Mouse (Mus musculus): ENCODE data around the gene Fam162a.
"Not testable (repeated sequence)": the region's sequence is repeated elsewhere in the genome, so short reads cannot be mapped to it uniquely, and the experiment has no call there.

Gene Fam162a

DNA sequence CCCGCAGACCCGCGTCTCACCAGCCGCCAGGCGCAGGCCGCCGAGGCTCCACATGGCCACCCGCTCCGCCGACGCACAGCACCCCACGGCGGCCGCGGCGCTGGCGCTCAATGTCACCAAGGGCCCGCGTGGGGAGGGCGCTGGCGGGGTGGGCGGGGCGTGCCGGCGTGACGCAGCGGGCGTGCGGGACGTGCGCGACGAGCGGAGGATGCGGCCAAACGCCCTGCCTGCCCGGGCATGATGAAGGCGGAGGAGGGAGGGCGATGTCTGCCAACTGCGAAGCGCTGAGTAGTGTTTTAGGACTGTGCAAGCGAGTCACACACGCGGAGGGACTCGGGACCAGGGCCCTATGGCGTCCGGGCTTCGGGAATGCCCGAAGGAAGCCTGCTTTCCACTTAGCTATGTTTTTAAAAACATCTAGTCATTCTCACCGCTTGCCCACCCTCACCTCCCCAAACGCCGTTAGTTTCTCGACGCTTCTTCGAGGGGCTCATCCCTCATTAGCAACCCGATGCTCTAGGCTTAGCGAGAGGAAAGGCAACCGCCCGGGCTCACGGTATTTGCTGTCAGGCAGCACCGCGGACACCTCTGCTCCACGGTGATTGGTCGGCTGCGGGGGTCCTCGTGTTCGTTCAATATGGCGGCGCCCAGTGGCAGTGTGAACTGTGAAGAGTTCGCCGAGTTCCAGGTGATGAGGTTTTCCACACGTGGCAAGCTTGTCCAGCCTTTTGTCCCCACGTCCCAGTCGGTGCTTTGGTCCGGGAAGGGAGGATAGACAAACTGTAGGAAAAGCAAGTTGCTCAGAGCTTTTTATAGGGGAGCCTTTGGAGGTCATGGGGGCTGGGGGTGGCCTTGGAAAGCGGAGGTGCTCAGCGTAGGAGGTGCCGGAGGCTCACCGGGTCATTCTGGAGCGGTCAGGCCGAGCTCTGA lies at the start of gene Fam162a, which contains the start of gene Ccdc58:
TSS of gene Fam162a (minus strand) at position 145 of the 930 bp plus-strand sequence.
TSS of gene Ccdc58 (plus strand) at position 236 of the 930 bp plus-strand sequence.
- in situ Hi-C loops (cut with MboI, MseI), result loop anchor here (5.0 kb wide), 1 partner anchor 84 kb away; no protein-coding TSS in a partner anchor

DNA sequence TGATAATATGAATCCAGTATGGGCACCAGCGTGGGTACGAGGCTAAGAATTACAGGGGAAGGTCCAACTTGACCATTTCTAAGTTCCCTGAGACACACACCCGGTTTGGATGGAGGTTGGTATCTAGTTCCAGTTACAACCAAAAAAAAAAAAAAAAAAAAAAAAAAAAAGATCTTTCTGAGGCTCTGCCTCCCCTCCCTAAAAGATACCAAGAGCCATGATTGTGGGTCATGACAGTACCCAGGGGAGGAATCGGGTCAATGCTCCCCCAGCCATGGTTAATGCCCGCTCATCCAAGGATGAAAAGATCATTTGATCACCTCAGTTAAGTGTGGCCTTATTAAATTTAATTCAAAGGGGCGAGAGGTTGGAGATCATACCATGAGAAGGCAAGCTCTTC lies 44.4 kb upstream of the Fam162a start:
- in situ Hi-C loops (cut with MboI, MseI), result not testable (repeated sequence)

DNA sequence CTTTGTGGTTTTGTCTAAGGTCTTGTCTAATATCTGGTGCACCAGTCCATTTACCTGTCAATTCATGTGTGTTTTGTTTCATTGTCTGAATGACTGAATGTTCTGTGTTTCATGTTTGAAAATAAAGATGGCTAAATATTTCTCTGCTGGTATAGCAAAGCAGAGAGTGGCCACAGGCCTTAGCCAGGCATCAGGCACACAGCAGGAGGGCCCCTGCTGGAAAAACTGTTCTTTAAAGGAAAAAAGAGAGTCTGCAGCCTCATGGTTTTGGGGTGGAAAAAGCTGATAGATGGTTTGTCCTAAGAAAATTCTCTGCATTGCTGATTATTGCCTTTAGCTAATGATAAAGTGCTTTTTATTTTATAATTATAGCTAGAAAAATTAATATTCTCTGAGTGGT lies 40.1 kb upstream of the Fam162a start:
- in situ Hi-C loops (cut with MboI, MseI), result loop anchor here (5.0 kb wide), 1 partner anchor 596 kb away; no protein-coding TSS in a partner anchor

DNA sequence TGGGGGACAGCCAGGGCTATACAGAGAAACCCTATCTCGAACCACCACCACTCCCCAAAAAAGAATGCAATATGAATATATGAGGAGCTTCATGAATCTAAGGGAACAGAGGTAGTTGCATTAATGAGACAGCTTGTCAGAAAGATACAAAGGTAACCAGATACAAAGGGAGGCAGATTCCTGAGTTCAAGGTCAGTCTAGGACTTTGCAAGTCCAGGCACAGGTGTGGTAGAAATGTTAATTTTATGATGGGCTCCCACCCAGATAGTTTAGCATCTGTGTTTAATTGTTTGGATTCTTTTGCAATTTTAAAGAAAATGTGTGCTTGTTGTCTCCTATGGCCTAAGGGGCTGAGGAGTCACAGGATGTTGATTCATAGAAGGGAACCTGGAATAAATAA lies 30.8 kb upstream of the Fam162a start:
- in situ Hi-C loops (cut with MboI, MseI), result no loop called here

DNA sequence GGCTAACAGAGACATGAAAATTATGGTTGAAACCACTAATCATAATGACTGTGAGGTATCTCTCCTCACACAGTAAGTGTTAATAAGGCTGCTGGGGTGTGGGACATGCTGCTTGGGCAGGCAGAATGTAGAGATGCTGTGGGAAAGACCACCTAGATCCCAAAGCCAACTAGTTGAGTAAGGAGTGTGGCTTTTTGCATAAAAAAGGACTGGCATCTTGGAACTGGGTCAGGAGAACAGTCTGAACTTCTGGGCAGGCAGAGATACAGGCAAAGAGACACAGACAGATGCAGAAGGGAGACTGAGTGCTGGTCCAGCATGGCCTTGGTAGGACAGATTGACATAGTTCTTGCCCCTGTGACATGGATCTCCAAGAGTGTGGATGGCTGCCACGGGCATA lies 30.1 kb upstream of the Fam162a start:
- in situ Hi-C loops (cut with MboI, MseI), result no loop called here

DNA sequence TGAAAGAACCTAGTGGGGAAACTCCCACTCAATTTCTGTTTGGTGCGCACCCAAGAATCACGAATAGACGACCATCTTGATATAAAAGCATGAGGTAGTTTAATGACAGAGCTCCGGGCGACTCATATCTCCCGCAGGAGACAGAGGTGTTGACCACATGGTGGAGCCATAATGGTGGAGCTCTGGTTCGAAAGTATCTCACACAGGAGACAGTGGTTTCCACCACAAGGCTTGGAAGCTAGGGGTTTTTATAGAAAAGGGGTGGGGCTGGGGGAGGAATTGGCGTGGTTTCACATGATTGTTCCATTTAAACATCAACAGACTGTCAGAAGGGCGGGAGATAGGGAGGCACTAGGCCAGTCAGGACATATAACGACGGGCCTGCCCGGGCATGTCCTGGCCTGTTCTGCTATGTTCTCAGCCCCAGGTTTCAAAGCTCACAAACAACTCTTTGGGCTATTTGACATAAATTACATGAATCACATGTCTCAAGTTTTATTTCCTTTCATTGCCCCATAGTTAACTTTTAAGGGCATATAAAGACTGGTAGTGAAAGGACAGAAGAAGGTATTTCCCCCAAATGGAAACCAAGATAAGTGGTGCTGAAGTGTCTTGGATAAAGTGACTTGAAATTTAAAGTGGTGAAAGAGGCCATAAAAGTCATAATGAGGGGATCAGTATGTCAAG lies 26.6 kb upstream of the Fam162a start:
- in situ Hi-C loops (cut with MboI, MseI), result loop anchor here (25.0 kb wide), 2 partner anchors 714 to 1439 kb away; partner anchors contain the start of genes Gtf2e1 and Rabl3

DNA sequence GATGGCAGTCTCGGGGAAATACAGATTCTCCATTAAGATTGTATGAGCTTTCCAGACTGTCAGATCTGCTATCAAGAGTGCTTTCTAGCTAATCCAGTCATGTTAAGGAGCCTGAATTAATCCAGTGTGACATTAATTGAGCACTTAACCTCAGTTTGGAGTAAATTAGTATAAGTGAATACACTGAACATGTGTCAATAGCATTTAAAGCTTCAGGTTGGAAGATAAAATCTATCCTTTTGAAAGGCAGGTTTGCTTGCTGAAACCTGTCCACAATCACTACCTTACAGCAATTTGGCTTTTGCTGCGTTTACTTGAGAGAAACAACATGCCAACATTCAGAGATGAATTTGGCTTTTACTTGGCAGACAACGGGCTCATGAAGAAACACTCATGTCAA lies 22.7 kb upstream of the Fam162a start:
- in situ Hi-C loops (cut with MboI, MseI), result loop anchor here (25.0 kb wide), 2 partner anchors 718 to 1443 kb away; partner anchors contain the start of genes Gtf2e1 and Rabl3

DNA sequence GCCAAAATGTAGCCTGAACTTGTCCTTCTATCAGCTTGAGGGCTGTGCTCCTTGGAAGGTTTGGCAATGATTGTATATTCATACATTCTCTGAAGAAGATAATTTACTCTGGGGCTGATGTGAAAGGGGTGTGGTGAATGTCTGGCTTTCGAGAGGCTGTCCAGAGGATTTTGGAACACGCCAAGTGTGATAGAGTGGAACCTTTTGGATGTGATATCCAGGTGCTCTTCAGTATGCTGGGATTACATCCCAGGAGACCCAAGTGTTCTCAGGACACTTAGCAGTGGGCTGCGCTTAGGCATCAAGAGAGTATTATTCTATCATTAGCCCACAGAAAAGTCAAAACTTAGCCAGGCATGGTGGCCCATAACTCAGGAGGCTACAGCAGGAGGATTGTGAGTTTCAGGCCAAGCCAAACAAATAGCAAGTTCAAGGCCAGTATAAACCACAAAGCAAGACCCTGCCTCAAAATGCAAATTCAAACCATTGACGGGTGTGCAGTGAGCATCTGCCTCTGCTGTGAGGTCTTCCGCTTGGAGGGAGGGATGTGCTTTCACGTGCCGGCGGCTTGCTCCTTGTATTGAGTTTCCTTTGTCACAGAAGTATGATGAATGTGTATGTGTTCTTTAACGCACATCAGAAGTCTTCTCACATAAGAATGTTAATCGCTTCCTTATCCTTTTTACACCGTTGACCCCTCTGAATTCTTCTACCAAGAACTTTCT lies 19.6 kb upstream of the Fam162a start:
- in situ Hi-C loops (cut with MboI, MseI), result loop anchor here (25.0 kb wide), 2 partner anchors 721 to 1446 kb away; partner anchors contain the start of genes Gtf2e1 and Rabl3

DNA sequence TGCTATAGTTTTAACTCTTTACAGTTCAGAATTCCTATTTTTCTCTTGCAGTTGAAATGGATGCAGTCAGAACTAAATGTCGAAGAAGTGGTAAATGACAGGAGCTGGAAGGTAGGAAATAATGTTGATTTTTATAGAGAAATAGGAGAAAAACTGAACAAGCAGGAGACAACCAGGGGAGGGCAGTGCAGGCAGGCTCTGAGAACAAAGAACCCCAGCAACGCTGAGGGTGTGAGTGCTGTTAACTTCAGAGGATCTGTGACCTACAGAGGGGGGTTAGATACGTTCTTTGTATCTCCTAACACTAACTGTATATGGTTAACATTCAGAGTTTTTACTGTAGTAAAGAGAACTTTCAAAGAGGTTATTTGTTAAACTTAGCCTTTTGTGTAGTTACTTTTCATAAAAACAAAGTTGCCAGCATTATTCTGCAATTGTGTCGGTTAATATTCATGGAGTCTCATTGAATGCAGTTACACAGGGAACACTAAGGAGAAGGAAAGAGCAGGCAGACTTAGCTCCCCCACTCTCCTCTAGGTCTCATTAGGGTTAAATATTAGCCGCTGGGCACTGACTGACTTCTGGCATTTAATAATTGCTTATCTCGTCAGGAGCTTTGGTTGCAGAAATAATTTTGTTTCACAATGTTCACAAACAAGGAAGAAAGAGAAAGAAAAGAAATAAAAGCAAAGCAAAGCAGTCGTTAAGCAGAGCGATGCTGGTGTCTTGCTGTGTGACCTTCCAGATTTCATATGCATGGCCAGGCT lies 18.6 kb upstream of the Fam162a start:
- in situ Hi-C loops (cut with MboI, MseI), result loop anchor here (25.0 kb wide), 2 partner anchors 722 to 1447 kb away; partner anchors contain the start of genes Gtf2e1 and Rabl3

DNA sequence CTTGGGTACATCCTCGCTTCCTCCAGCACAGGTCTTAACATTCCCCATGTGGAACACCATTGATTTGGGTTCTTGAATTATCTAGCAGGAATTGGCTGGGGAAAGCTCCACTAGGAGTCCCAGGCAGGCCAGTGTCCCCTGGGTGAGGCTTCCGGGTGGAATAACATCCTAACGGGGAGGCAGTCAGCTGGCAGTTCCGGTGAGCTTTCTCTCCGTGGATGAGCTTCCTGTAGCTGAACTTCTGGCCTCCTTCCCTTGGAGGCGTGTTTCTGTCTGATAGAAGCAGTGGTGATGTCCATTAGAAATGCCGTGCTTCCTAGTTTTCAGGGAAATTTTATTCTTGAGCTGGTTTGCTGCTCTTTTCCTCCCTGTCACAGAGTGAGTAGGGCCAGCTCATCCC lies 17.7 kb upstream of the Fam162a start:
- in situ Hi-C loops (cut with MboI, MseI), result loop anchor here (25.0 kb wide), 2 partner anchors 723 to 1448 kb away; partner anchors contain the start of genes Gtf2e1 and Rabl3

DNA sequence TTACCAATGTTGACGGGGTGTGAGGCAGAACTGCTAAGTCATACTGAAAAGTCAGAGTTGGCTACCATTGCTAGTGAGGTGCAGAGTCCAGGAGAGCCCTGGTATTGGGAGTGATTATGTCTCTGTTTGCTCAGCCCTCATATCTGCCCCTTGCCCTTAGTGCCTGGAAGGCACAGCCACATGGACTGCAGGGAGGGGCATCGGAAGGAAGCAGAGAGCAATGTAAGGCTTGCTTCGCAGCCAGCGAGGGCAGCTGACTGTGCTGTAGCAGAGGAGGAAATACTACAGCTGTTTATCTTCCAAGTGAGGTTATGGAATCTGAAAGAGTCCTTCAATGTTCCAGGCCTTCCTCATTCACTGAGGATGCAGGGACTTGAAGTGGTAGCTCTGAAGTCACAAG lies 16.5 kb upstream of the Fam162a start:
- in situ Hi-C loops (cut with MboI, MseI), result loop anchor here (25.0 kb wide), 2 partner anchors 724 to 1449 kb away; partner anchors contain the start of genes Gtf2e1 and Rabl3

DNA sequence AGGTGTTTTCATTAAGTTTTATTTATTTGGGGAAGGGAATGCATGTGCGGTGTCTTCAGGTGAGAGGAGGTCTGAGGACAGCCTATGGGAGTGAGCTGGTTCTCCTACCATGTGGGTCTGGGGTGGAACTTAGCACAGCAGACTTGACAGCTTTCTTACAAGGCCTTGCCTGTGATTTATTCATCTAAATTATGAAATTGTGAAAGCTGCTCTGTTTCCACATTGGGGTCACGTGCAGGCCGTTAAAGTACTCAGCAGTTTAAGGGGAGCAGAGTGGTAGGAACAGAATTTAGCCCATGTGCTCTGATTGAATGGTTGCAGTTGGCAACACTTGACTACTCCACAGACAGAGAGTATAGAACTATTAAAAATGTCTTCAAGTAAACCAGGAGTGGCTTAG lies 8.5 kb upstream of the Fam162a start:
- in situ Hi-C loops (cut with MboI, MseI), result loop anchor here (25.0 kb wide), 2 partner anchors 732 to 1457 kb away; partner anchors contain the start of genes Gtf2e1 and Rabl3

DNA sequence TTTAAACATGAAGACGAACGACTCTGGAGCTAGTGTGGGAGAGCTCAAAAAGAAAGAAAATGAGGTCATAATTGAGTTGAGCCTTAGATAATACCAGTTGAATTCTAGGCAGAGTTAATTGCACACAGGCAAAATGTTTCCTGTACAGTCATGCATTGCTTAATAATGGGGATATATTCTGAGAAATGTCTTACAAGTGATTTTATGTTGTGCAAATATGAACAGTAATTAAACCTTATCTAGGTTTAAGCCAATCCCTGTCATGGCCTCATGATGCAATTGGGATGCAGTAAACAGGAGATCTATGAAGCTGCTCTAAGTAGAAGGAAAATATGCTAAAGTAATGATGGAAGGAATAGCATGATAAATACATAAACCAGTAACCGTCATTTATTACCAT lies 3.4 kb upstream of the Fam162a start:
- in situ Hi-C loops (cut with MboI, MseI), result loop anchor here (5.0 to 25.0 kb wide), 3 partner anchors 87 to 1463 kb away; partner anchors contain the start of genes Gtf2e1 and Rabl3

DNA sequence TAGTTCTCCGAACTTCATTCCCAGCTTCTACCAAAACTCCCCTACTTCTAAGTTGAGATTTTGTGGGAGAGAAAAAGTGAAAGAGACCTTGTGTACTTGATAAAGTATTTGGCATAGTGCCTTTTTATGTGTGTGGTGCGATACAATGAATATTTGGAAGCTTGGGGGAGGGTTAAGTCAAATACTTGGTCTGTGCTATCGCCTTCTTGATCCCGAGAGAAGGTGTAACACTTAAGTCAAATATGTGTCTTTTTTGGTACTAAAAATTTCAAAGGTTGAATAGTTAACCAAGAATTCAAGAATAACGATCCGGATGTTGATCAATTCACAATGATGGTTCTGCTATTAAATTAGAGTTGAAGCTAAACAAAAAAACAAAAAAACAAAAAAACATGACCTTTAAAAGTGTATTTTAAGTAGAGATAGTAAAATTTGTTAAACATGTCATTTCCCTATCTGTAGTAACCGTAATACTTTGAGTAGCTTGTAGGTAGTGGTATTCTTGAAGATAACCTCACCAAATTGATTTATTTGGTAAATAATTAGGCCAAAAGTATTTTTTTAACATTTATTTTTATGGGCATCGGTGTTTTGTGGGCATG lies 1.1 kb upstream of the Fam162a start:
- in situ Hi-C loops (cut with MboI, MseI), result loop anchor here (5.0 kb wide), 1 partner anchor 85 kb away; no protein-coding TSS in a partner anchor

DNA sequence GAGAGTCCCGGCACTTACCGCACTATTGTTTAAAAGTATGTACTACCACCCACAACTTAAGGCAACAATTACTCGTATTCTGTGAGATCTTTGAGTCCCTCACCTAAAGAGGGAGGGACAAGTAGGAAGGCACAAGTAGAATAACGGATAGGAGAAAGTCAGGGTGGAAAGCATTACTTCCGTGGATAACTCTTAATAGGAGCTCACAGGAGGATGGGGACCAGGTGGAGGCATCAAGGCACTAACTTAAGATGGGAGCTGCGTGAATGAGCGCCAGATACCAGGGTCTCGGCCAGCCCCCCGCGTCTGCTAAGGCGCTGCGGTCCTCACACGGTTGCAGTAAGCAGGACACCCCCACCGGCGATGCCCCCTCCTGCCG lies 334 bp downstream of the Fam162a start:
- in situ Hi-C loops (cut with MboI, MseI), result loop anchor here (5.0 kb wide), 1 partner anchor 84 kb away; no protein-coding TSS in a partner anchor

DNA sequence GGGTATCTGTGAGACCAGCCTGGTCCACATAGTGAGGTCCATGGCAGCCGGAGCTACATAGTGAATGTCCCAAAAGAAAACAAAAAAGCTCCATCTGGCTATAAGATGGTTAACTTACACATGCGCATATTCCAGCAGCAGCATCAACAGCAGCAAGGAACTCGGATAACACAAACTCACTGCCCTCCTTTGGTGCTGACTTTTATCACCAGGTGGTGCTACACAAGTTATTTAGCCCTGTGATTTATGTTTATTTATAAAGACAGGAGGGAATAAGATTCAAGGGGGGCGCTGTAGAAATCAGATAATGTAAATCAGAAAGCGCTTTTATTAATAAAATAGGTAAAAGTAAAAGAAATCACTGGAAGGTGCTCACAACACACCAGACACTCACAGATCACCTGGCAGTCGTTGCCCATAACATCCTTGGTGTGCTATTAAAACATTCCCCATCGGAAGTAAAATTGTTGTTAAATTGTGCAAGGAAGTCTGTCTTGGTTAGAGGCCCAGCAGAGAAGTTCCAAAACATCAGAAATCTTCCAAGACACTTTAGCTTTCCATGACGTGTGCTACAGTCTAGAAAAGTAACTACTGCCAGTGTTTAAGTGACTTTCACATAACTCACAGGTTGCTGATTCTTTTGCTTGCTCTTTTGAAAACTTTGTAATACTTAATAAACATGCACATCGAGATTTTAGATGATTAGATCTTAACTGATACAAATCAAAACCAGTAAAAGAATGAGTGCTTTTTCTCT lies 1.4 kb downstream of the Fam162a start:
- in situ Hi-C loops (cut with MboI, MseI), result loop anchor here (5.0 kb wide), 2 partner anchors 83 to 328 kb away; no protein-coding TSS in a partner anchor

DNA sequence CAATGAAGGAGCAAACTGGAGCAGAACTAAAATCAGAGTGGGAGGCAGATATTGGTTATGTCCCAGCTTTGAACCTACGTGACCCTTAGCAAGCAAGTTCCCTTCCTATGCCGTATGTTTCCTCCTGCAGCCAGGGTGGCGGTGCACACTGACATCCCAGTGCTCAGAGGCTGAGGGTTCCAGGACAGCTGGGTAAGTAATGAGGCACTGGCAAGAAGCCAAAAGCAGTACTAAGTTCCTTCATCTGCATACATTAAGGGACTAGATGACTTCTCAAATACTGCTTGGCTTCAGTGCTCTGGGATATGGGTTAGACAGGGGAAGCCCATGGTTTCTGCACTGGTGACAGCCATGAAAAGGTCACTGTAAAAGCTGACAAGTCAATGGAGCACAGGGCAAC lies 3.0 kb downstream of the Fam162a start:
- in situ Hi-C loops (cut with MboI, MseI), result loop anchor here (5.0 kb wide), 1 partner anchor 326 kb away; no protein-coding TSS in a partner anchor

DNA sequence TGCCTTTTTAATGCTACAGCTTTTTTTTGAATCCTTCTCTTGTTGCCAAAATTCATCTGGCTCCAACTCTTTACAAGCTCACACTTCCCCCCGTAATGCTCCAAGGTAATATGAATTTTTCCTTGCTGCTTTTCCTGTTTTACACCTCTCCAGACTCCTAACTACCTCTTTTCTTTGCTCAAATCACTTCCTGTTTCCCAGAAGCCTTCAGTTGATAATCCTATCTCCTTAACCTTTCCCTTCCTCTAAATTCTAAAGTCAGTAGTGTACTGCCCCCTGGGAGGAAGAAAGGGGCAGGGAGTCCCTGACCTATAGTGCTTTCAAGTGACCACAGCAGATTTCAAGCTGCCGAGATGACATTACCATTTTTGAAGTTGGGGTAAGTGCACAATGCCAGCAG lies 3.7 kb downstream of the Fam162a start:
- in situ Hi-C loops (cut with MboI, MseI), result loop anchor here (5.0 kb wide), 1 partner anchor 325 kb away; no protein-coding TSS in a partner anchor

DNA sequence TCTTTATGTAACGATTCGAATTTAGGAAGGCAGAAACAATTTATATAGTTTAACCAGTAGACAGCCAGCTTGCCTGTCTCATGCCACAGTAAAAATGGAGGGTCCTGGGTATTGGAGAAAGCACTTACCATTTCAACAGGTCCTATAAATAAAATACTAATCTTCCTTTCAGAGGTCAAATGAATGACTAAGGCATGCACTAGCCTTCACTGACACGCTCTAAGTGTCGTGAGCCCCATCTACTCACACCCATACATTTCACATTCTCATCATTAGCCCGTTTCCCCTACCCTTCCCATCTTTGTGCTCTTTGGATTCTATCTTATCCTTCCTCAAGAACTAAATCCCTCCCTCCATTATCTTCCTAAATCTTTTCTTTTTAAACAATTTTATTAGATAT lies 6.5 kb downstream of the Fam162a start:
- in situ Hi-C loops (cut with MboI, MseI), result loop anchor here (5.0 kb wide), 1 partner anchor 323 kb away; no protein-coding TSS in a partner anchor
